ENCODE assay signal across 27 mouse cellular contexts in genomic region chr2:59679424-59680020, GRCm38 (mm10).
DNase-seq lines count a peak whose midpoint lies in the region; ATAC-seq and TF ChIP-seq lines count a peak whose summit lies in the region.
"Had no signal": no experiment of that assay in that cellular context is flagged by ENCODE, and none has a peak within 500 bp of the region (broad histone marks: within the 10 kb centered on the region; RNA-seq: fewer than 3 reads in every experiment).

No protein-coding gene starts in this region.

- no peaks in the 10 kb centered on the region for H3K36me3 ChIP-seq in forebrain, postnatal 0 days (ENCODE audit: insufficient read depth)
- H3K36me3 ChIP-seq in forebrain, embryonic 12.5 days (replicated peaks) = no peaks in the 10 kb centered on the region
- H3K36me3 ChIP-seq in lung, embryonic 14.5 days (ENCODE audit: insufficient read depth) = no peaks in the 10 kb centered on the region
- H3K36me3 ChIP-seq: forebrain, embryonic 15.5 days; heart, embryonic 15.5 days; hindbrain, embryonic 15.5 days; intestine, embryonic 15.5 days; liver, embryonic 15.5 days; midbrain, embryonic 12.5 days; neural tube, embryonic 15.5 days; stomach, embryonic 15.5 days had no signal

- H3K4me1 ChIP-seq in forebrain, postnatal 0 days (ENCODE audit: insufficient read depth) = no peaks in the 10 kb centered on the region
- H3K4me1 ChIP-seq in forebrain, embryonic 12.5 days = peaks cover 18% of the 10 kb centered on the region
- H3K4me1 ChIP-seq in lung, embryonic 14.5 days (ENCODE audit: insufficient read depth) = peaks cover 22% of the 10 kb centered on the region; the same call in 1 of the 2 replicates
- H3K4me1 ChIP-seq: hindbrain, embryonic 15.5 days had no signal

- no peak overlapping the region for H3K9ac ChIP-seq in forebrain, postnatal 0 days
- H3K9ac ChIP-seq in forebrain, embryonic 12.5 days = no peak overlapping the region
- H3K9ac ChIP-seq in lung, embryonic 14.5 days = no peak overlapping the region
- H3K9ac ChIP-seq: forebrain, embryonic 15.5 days; heart, embryonic 15.5 days; hindbrain, embryonic 15.5 days; intestine, embryonic 15.5 days; liver, embryonic 15.5 days; midbrain, embryonic 12.5 days; neural tube, embryonic 15.5 days; stomach, embryonic 15.5 days had no signal

- no peaks in the 10 kb centered on the region for H3K27me3 ChIP-seq in forebrain, postnatal 0 days (ENCODE audit: insufficient read depth, low read length)
- H3K27me3 ChIP-seq in forebrain, embryonic 12.5 days = no peaks in the 10 kb centered on the region
- no peaks in the 10 kb centered on the region for H3K27me3 ChIP-seq in lung, embryonic 14.5 days (ENCODE audit: insufficient read depth, low read length)
- H3K27me3 ChIP-seq: forebrain, embryonic 15.5 days; heart, embryonic 15.5 days; hindbrain, embryonic 15.5 days; intestine, embryonic 15.5 days; liver, embryonic 15.5 days; midbrain, embryonic 12.5 days; neural tube, embryonic 15.5 days; stomach, embryonic 15.5 days had no signal

- ATAC-seq in forebrain, postnatal 0 days = peak; percentile 54; the same call in 1 of the 2 replicates
- no peak for ATAC-seq in forebrain, embryonic 12.5 days (ENCODE audit: low FRiP score)
- ATAC-seq in lung, embryonic 14.5 days (ENCODE audit: insufficient read depth) = peak; percentile 59; the same call in 1 of the 2 replicates
- ATAC-seq: forebrain, embryonic 15.5 days; intestine, embryonic 15.5 days had no signal

- H3K27ac ChIP-seq in forebrain, postnatal 0 days (ENCODE audit: low read depth, low read length) = no peak overlapping the region
- no peak overlapping the region for H3K27ac ChIP-seq in forebrain, embryonic 12.5 days
- H3K27ac ChIP-seq in lung, embryonic 14.5 days (ENCODE audit: low read depth) = peak overlapping the region; percentile 60
- H3K27ac ChIP-seq: forebrain, embryonic 15.5 days; hindbrain, embryonic 15.5 days; intestine, embryonic 15.5 days; liver, embryonic 15.5 days; midbrain, embryonic 12.5 days; neural tube, embryonic 15.5 days; stomach, embryonic 15.5 days had no signal

- H3K4me2 ChIP-seq in forebrain, postnatal 0 days (ENCODE audit: low read depth) = no peak overlapping the region
- H3K4me2 ChIP-seq in forebrain, embryonic 12.5 days = no peak overlapping the region
- H3K4me2 ChIP-seq in lung, embryonic 14.5 days = no peak overlapping the region
- H3K4me2 ChIP-seq: forebrain, embryonic 15.5 days; heart, embryonic 15.5 days; hindbrain, embryonic 15.5 days; intestine, embryonic 15.5 days; liver, embryonic 15.5 days; midbrain, embryonic 12.5 days; neural tube, embryonic 15.5 days; stomach, embryonic 15.5 days had no signal

- WGBS in forebrain, postnatal 0 days = 71% methylated on average over 10 of the region's 10 CpGs
- WGBS in forebrain, embryonic 12.5 days = 91% methylated on average over 10 of the region's 10 CpGs
- 65% methylated on average over 10 of the region's 10 CpGs for WGBS in lung, embryonic 14.5 days

- intact Hi-C loops in gastrocnemius, postnatal 36 days (cut with DNase I) = no loop called here

- no peak for DNase-seq in forebrain, postnatal 0 days
- peak; percentile 67 for DNase-seq in R1 (ENCODE audit: low read depth, low spot score)
- DNase-seq in lung, embryonic 14.5 days = peak; percentile 69
- peak; percentile 83 for DNase-seq in lung, postnatal 36 days
- DNase-seq in spleen, adult 12 weeks (ENCODE audit: low spot score) = no peak
- DNase-seq in thymus, postnatal 25 days = no peak
- DNase-seq in gastrocnemius, postnatal 36 days = no peak
- DNase-seq: adrenal gland, postnatal 36 days; cerebellum, adult 9-11 months; gastrocnemius, postnatal 25 days; heart, postnatal 4 days; kidney, adult 8-10 months; kidney, postnatal 14 days; layer of hippocampus, postnatal 36 days; right cerebral cortex, adult 18-20 months; right cerebral cortex, postnatal 4 days; thymus, postnatal 14 days had no signal

- TF ChIP-seq CTCF in forebrain, postnatal 0 days (IDR thresholded peaks at IDR 0.05; ENCODE audit: low read depth) = no peak
- TF ChIP-seq CTCF in lung, embryonic 14.5 days (IDR thresholded peaks at IDR 0.05; ENCODE audit: low read depth) = no peak

- no peak overlapping the region for H3K4me3 ChIP-seq in forebrain, postnatal 0 days (ENCODE audit: low read depth, low read length)
- no peak overlapping the region for H3K4me3 ChIP-seq in forebrain, embryonic 12.5 days (replicated peaks)
- H3K4me3 ChIP-seq in lung, embryonic 14.5 days (ENCODE audit: low read depth, low read length) = no peak overlapping the region
- H3K4me3 ChIP-seq: erythroblast, embryonic 14.5 days; forebrain, embryonic 15.5 days; heart, embryonic 15.5 days; hindbrain, embryonic 15.5 days; intestine, embryonic 15.5 days; liver, embryonic 15.5 days; midbrain, embryonic 12.5 days; neural tube, embryonic 15.5 days; stomach, embryonic 15.5 days had no signal

- H3K9me3 ChIP-seq in forebrain, postnatal 0 days (ENCODE audit: low read length) = no peaks in the 10 kb centered on the region
- no peaks in the 10 kb centered on the region for H3K9me3 ChIP-seq in forebrain, embryonic 12.5 days
- no peaks in the 10 kb centered on the region for H3K9me3 ChIP-seq in lung, embryonic 14.5 days (ENCODE audit: low read depth, low read length)
- H3K9me3 ChIP-seq: forebrain, embryonic 15.5 days; heart, embryonic 15.5 days; hindbrain, embryonic 15.5 days; intestine, embryonic 15.5 days; liver, embryonic 15.5 days; midbrain, embryonic 12.5 days; neural tube, embryonic 15.5 days; stomach, embryonic 15.5 days had no signal

Comparison
In these comparisons a context has a peak if more than half of its experiments do, and no peak if none do; other contexts are left out.
1. DNase-seq: peak in R1 (single experiment), lung, embryonic 14.5 days (single experiment) and lung, postnatal 36 days (single experiment); none in forebrain, postnatal 0 days (single experiment), spleen, adult 12 weeks (single experiment), thymus, postnatal 25 days (single experiment) and gastrocnemius, postnatal 36 days (0 of 2).